Mouse (Mus musculus): ENCODE measurements around the gene Hoxb4.

Hoxb4 gene

GRCm38 (mm10) chr11:96300354-96301063, 17.6 kb upstream of the Hoxb4 start:
- DNase-seq = no peak

GRCm38 (mm10) chr11:96301064-96301431, 17.0 kb upstream of the Hoxb4 start:
- no peak for DNase-seq

DNA sequence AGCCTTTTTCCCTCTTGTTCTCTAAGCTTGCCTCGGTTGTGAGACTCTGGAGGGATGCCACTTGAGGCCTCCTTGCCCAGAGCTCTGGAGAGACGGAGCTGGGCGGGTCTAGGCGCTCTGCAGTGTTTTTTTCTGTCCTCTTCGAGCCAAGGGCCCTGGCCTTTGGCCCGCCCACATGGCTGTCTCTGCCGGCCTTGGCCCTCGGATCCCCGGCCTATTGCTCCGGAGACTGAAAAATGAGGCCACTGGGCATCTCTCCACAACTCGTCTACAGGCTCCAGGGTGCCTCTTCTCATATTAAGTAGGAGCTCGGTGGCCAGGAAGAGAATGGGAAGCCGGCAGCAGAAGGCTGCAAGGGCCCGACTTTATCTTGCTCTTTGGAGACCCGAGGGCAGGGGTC, 16.2 kb upstream of the Hoxb4 start:
- no peak for DNase-seq

- DNase-seq = no peak
Observed at GRCm38 (mm10) chr11:96302381-96303150, 15.5 kb upstream of the Hoxb4 start.

GRCm38 (mm10) chr11:96303151-96304099, 14.6 kb upstream of the Hoxb4 start, which contains the start of gene Hoxb5:
Gene Hoxb5 (plus strand): TSS chr11:96303336.
- DNase-seq = peak in 1 of 2 experiments; percentile 28

DNA sequence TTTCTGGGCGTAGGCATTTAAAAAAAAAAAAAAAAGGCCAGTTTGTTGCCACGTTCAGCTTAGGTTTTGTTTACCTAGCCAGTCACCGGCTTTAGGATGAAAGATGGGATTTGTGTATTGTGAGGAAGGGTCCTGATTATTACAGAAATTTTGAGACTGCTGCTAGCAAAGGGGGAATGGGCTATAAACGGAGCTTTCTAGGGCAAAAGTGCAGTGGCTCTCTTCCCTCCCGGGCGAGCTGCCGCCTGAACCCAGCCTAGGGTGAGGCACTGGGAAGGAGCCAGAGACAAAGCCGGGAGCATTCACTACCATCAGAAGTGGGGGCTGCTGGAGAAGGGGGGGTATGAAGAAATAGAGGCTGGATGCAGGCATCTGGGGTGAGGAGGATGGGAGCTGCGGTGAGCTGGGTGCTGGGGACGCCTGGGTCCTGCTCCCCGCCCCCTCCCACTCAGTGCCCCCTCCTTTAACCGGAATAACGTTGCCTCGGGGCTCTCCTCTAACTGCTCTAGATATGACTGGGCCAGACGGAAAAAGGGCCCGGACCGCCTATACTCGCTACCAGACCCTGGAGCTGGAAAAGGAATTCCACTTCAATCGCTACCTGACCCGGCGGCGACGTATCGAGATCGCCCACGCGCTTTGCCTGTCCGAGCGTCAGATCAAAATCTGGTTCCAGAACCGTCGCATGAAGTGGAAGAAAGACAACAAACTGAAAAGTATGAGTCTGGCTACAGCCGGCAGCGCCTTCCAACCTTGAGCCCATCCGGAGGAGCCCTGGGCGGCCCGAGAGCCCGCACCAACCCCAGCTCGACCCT, 13.5 kb upstream of the Hoxb4 start:
- DNase-seq = no peak

GRCm38 (mm10) chr11:96305505-96306182, 12.4 kb upstream of the Hoxb4 start:
- DNase-seq = no peak

DNA sequence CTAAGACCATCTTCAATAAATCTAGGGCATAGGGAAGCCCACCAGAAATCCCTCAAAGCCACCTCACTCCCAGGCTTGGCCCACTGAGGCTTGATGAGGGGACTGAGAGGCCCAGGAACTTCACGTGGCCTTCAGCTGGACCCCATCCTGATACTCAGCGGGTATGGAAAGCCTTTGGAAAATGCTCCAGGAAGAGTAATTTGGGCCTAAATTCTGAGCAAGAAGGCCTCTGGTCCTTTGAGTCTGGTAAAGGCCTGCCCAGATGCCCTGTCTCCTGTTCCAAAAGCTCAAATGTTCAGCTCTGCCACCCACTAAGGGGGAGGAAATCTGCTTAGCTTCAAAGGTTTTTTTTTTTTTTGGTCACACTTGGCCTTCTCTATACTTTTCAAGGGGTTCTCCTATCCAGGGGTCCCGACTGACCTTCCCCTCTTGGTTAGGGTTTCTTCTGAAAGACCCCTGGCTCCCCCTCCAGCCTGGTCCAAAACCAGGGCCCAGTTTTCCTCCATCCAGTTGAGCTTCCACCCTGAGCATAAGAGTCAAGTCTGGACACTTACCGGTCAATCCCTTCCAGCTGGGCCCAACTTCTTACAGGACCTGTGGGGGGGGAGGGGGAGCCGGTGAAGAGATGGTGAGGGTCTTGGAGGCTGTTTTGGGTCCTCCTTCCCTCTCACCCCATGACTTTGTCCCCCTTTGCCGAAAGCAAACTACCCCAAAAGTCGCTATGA, 11.7 kb upstream of the Hoxb4 start:
- DNase-seq = no peak

GRCm38 (mm10) chr11:96306908-96307269, 11.2 kb upstream of the Hoxb4 start:
- DNase-seq = no peak

GRCm38 (mm10) chr11:96308763-96309162, 9.3 kb upstream of the Hoxb4 start:
- no peak for DNase-seq

DNA sequence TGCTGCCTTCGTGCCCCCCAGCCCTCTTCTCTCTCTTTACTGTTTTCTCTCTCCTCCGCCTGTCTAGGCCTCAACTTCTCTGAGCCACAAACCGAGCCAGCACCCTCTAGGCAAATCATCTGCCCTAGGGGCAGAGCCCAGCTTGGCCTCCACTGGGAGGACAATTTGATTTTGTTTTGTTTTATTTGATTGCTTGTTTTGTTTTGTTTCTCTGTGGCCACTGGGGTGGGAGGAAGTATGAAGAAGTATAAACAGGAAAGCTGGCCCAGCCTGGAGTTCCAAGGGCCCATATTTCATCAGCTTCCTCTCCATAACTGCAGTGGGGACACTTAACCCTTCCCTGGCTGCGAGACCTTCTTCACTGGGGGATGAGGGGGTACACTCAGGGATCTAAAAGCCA, 8.8 kb upstream of the Hoxb4 start:
- no peak for DNase-seq

DNA sequence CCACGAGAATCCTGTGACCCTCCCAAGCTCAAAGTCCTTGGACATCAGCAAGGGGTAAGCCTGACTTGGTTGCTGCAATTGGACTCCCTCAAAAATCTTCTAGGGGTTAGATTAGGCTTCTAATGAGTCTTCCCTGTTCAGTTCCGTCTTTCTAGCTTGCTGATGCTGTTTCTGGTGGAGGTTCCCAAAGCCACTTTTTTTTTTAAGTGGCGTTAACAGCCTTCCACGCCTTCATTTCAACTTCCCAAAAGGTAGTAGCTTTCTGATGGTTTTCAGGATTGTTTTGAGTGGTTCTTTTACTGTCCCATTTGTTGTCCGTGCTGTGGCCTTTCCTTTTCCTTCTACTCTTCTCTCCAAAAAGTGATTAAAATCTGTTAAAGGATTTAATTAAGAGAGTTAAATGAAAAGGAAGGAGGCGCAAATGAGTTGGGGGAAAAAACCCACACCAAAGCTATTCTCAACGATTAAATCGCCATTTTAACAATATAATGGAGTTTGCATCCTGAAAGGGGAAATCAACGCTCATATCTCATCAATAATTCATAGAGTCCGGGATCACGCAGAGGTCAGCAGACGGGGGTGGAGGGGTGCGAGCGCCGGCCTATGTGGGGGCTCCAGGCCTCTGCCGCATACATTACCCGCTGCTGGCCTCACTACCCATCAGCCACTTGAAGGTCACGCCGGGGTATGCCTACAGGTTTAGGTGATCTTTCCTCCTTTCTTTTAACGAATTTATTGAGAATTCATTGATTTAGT, 7.7 kb upstream of the Hoxb4 start:
- no peak for DNase-seq

- no peak for DNase-seq
Observed at GRCm38 (mm10) chr11:96311097-96311496, 7.0 kb upstream of the Hoxb4 start.

GRCm38 (mm10) chr11:96311520-96312417, 6.3 kb upstream of the Hoxb4 start:
- peak in 1 of 2 experiments; percentile 38 for DNase-seq

- DNase-seq = no peak
Observed at GRCm38 (mm10) chr11:96313134-96313533, 4.9 kb upstream of the Hoxb4 start.

DNA sequence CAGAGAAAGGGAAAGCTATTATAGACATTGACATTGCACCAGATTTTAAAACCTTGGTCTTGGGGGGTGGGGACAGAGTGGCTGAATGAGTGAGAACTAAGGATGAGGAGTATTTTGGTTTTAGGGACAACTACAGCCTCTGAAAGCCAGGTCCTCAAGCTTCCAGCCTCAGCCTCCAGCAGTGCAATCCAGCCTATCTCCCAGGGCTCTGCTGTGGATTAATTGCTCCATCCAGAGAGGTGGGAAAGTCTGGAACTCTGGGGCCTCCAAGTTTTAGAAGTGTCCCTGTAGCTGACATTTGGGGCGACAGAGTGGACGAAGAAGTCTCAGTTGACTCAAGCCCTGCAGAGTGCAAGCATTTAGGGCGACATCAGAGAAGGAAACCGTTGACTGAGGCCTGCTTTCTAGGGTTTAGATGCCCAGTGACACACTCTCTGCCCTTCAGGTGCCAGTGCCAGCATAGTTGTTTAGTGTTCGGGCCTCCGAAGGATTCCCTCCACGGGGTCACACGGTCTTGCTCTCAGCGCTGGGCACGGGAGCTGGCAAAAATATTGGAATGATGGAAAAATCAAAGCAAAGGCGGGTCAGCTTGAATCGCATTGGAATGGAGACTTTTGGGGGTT, 4.2 kb upstream of the Hoxb4 start:
- no peak for DNase-seq

- no peak for DNase-seq
Observed at GRCm38 (mm10) chr11:96314671-96315343, 3.3 kb upstream of the Hoxb4 start.

DNA sequence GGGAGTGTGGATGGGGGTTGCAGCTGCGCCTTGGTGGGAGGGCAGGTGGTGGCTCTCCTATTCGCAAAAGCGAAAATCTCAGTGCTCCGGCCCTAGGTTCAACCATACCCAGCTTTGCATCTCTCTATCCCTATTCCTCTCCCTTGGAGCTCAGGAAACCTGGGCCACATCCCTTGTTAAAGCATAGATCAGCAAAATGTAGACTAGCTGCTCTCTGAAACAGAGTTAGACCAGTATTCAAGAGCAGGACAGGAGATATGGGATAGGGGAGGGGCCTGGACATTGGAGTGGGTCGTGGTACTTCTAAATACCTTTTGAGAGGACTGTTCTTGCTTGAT, 2.8 kb upstream of the Hoxb4 start:
- no peak for DNase-seq

Measured in thymus, adult 18-20 months (tissue).